Mouse (Mus musculus): ENCODE measurements at regions not wholly inside any gene's neighbourhood (a gene's known extent, or its start where the extent isn't known, plus 50 kb on each side); places are given as distances from the start of the nearest gene placed in this dataset.

DNA sequence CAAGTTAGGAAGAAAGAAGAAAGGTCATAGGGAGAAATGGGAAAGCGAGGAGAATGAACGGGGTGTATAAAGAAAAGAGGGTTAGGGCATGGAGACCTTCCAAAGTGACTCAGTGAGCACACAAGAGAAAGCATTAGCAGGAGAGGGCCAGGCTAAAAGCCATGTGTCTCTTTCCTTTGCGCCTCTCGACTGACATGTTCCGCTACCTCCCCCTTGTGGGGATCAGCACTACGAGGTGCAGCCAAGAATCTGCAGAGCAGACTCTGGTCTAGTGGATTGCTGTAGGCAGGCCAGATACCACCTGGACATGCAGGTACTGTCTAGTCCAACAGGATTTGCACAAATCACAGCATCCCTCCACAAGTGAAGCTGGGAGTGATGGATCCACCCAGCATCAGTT, 54.0 kb downstream of the Kcna5 start:
- no peak for ATAC-seq (ENCODE audit: low TSS enrichment)

GRCm38 (mm10) chr6:126477506-126477905, 57.7 kb downstream of the Kcna5 start:
- no peak for ATAC-seq (ENCODE audit: low TSS enrichment)

DNA sequence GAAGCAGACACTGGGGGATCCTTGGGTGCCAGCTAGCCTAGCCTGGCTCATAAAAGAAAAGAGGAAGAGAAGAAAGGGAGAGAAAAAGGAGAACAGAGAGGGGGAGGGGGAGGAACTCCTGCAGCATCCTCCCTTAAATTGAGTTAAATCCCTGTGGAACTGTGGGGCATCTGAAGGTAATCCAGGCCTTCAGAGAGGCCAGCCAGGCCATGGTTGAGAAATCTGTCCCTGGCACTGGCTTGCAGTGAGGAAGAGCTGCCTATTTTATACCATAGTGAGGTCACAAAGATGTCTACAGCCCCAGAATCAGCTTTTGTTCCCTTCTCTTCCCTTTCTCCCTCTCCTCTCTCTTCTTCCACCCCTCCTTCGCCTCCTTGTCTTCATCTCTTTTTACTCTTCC, 58.5 kb downstream of the Kcna5 start:
- ATAC-seq (ENCODE audit: low TSS enrichment): no peak

GRCm38 (mm10) chr6:126475555-126475954, 59.7 kb downstream of the Kcna5 start:
- no peak for ATAC-seq (ENCODE audit: low TSS enrichment)

GRCm38 (mm10) chr6:126453751-126454150, 81.5 kb downstream of the Kcna5 start:
- no peak for ATAC-seq (ENCODE audit: low TSS enrichment)

- no peak for ATAC-seq (ENCODE audit: low TSS enrichment)
Measured at GRCm38 (mm10) chr6:126445519-126445918, 89.7 kb downstream of the Kcna5 start.

GRCm38 (mm10) chr6:126440254-126440653, 95.0 kb downstream of the Kcna5 start:
- no peak for ATAC-seq (ENCODE audit: low TSS enrichment)

DNA sequence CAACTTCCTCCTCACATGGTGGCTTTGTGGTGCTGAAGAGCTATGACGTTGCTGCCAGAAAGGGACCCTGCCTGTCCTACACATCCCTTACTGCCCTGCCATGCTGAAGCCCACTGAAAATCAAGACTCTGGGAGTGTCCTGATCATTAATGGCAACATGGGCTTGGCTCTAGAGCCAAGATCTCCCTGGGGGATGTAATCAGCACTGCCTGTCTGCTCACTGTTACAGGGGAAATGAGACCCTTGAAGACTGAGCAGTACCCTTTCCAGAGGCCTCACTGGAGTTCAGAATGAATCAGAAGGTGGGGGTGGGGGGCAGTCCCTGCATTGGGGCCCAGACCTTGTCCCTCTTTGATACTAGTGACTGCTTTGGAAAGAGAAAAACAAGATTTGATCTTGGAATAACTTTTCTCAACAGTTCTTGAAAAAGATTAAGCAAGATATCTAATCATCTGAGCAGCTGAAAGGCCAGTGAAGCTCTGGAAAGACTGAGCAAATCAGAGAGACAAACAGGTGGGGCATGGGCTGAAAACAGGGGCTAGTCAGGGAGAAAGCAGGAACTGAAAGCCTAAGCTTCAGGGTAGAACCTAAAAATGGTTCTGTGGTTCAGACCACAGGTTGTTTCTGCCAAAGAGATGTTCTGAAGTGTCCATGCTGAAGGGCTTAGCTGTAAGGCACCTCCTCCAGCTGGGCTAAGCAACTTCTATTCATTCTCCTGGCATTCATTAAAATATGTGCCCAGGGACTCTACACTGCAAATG, 97.1 kb downstream of the Kcna5 start:
- no peak for ATAC-seq (ENCODE audit: low TSS enrichment)

DNA sequence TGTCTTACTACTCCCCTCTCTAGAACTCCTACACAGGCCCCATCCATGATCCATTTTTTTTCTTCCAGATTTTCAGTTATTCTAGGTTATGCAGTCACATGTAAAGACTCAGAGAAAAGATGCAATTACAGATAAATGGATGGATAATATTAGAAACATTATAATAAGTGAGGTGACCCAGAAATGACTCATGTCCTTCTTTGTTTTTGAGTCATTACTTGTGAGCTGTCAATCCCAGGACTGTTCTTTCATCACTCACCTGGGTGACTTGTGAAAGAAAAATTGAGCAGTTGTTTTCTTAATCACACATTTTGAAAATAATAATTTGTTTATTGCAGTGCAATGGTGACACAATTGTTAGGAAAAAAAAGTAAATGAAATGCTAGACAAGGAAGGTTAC, 108.0 kb downstream of the Kcna5 start:
- ATAC-seq (ENCODE audit: low TSS enrichment): no peak

DNA sequence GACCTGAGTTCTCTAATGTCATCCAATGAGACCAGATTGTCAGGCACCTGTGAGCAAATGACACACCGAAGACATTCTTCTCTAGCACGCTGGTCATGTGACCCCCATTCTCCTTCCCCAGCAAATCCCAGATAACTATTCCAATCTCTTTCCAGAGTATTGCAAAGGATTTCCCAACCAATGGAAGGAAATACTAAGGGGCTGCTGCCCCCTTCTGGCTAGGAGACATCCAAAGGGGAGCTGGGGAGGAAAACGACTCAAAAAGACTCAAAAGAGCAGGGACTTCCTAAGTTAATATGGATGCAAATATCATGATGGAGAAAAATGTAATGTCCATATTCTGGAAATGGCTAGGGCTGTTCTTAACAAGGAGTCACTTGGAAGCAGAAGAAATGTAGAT, 129.5 kb downstream of the Kcna5 start:
- ATAC-seq (ENCODE audit: low TSS enrichment): no peak

DNA sequence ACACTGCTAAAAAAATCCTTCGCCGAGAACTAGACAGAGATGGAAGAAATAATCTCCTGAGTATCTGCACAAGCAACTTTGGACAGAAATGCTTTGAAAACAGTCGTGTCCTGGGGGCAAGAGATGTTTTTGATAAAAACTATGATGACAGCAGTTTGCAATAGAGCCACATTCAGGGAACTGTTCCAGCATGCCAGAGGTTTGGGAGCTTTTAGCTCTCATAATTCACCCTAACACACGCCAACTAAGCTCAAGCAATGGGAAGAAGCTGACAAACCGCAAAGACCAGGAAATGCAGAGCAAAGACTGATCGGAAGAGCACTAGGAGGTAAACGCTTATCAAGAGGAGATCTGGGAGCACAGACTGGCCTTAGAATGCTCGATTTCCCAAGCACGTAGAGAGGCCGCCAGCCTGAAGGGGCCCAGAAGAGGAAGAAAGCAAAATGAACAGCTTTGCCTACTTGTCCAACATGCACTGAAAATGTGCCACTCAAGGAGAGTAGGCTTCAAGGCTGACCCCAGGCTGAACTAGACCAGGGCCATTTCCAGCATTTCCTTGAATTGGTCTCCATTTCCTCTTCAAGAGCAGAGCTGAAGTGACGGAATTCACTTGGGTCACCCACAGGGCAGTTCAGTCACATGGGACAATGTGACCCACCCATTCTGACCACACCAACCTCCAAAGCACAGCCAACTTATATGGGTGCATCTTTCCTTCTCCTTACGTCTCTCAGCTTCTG, 130.7 kb downstream of the Kcna5 start:
- no peak for ATAC-seq (ENCODE audit: low TSS enrichment)

- no peak for ATAC-seq (ENCODE audit: low TSS enrichment)
Measured at GRCm38 (mm10) chr6:126399595-126399994, 135.6 kb downstream of the Kcna5 start.

GRCm38 (mm10) chr6:126398641-126399040, 136.6 kb downstream of the Kcna5 start:
- ATAC-seq (ENCODE audit: low TSS enrichment): no peak

DNA sequence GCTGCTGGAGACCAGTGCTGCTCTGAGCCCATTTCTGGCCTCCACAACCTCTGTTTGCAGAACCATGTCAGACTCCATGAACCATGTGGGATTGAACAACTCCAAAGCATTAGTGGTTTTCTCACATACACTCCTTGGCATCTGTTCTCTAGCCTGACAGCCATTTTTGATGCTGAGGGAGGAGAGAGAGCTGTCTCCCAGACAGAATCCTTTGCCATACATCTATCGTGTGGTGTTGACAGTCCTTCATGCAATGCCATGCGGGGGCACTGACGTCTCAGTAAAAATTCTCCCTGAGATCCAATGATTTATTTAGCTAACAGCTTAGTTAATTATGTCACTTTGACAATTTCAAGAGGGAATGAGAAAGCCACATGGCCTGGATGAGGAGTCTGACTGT, 140.2 kb downstream of the Kcna5 start:
- no peak for ATAC-seq (ENCODE audit: low TSS enrichment)

- ATAC-seq (ENCODE audit: low TSS enrichment): no peak
Measured at GRCm38 (mm10) chr6:126394111-126394809, 141.0 kb downstream of the Kcna5 start.

GRCm38 (mm10) chr6:126384210-126385012, 150.8 kb downstream of the Kcna5 start:
- ATAC-seq (ENCODE audit: low TSS enrichment): no peak

GRCm38 (mm10) chr6:126377216-126377615, 158.0 kb downstream of the Kcna5 start:
- no peak for ATAC-seq (ENCODE audit: low TSS enrichment)

DNA sequence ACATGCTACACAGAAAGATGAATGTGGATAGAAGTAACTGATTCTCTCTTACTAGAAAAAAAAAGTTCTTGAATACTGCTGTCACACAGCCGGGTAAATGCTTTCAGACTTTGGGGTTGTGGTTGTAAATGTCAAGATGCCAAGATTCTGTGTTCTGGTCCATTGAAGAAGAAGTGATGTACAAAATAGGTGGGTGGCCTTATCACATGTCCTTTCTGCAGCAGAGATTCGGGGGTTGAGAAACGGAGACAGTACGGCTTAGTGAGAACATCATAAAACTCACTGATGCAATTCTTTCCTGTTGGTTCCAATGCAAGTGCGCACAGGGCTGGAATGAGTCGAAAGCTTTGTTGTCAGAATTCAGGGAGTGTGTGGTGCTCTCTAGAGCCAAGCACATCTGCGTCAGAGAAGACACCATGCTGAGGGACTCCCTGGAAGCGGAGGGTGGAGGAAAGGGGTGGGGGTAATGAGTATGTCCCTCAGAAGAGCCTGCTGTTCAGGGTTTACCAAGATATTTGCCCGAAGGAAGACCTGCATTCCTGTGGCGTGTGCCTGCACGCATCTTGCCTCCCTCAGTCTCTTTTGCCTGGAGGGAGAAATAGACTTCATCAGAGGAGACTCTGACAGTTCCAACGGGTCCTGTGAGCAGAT, 160.1 kb downstream of the Kcna5 start:
- no peak for ATAC-seq (ENCODE audit: low TSS enrichment)

- ATAC-seq (ENCODE audit: low TSS enrichment): no peak; the same call in 1 of the 2 replicates
Measured at GRCm38 (mm10) chr6:126371971-126372370, 163.2 kb downstream of the Kcna5 start.

DNA sequence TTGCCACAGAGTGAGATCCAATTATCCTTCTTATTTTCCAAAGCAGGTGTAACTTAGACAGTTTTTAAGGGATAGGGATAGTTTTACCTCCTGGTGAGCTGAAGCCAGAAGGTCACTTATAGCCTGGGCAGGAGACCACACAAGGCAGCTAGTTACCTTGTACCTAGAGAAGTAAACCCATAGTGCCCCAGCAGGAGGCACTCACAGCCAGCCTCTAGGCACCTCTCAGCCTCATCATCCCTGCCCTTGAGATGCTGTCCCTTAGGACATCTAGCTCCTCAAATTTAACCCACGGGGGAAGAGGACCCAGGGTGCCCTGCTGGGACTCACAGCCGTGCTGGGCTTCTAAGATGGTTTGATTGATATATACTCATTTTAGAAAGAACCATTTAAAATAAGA, 163.7 kb downstream of the Kcna5 start:
- ATAC-seq (ENCODE audit: low TSS enrichment): no peak

GRCm38 (mm10) chr6:126365495-126365894, 169.7 kb downstream of the Kcna5 start:
- no peak for ATAC-seq (ENCODE audit: low TSS enrichment)

Data from frontal cortex, adult (tissue).